Mouse (Mus musculus) heart, embryonic 15.5 days (tissue): ENCODE results near the gene Crtc1. TPM values are rescaled to one million over a fixed set of nuclear protein-coding genes. Genes with fewer than 3 reads are reported as not detected.

Source experiments
- ATAC-seq: fragments of 200-750 bp; cut with Nextera tagmentation; replicated peaks from 2 replicates; pipeline ENCODE4 v1.8.0; 2017; ENCODE audit warnings: low read depth, moderate TSS enrichment; ENCODE audit not compliant: insufficient number of reproducible peaks, insufficient read depth, low FRiP score
- H3K27ac ChIP-seq: fragments of 300-500 bp; sonication (generic); 2 replicates; pipeline ENCODE4 v1.5.1; 2015; ENCODE audit warnings: mild to moderate bottlenecking, inconsistent platforms
- H3K27me3 ChIP-seq: fragments of 300-500 bp; sonication (generic); 2 replicates; pipeline ENCODE4 v1.6.1; 2015; ENCODE audit warnings: inconsistent platforms
- H3K36me3 ChIP-seq: fragments of 300-500 bp; sonication (generic); 2 replicates; pipeline ENCODE4 v1.6.1; 2015; ENCODE audit warnings: mild to moderate bottlenecking, inconsistent platforms
- H3K4me1 ChIP-seq: fragments of 300-500 bp; sonication (generic); replicated peaks from 2 replicates; pipeline ENCODE4 v1.6.1; 2015; ENCODE audit warnings: inconsistent platforms
- H3K4me2 ChIP-seq: fragments of 300-500 bp; sonication (generic); 2 replicates; pipeline ENCODE4 v1.6.1; 2015; ENCODE audit warnings: inconsistent platforms, mild to moderate bottlenecking, moderate library complexity
- H3K4me3 ChIP-seq: fragments of 300-500 bp; sonication (generic); 2 replicates; pipeline ENCODE4 v1.5.1; 2015; ENCODE audit warnings: mild to moderate bottlenecking, inconsistent platforms
- H3K9ac ChIP-seq: fragments of 300-500 bp; sonication (generic); 2 replicates; pipeline ENCODE4 v1.6.1; 2015; ENCODE audit warnings: mild to moderate bottlenecking, inconsistent platforms
- H3K9me3 ChIP-seq: fragments of 300-500 bp; sonication (generic); replicated peaks from 2 replicates; pipeline ENCODE4 v1.6.1; 2016; ENCODE audit warnings: inconsistent platforms
- WGBS: fragments of 180-500 bp; shearing (Covaris S2); methylation state at CpG from one replicate; pipeline ENCODE4 v1.1.7; 2015; ENCODE audit warnings: mixed read lengths; 5-methylcytosine and 5-hydroxymethylcytosine counted together
- polyA plus RNA-seq: library from polyadenylated mRNA; unstranded; fragments of >200 nt; fragmentation: Nextera tagmentation; extraction: Ambion mirVana; gene quantifications from 2 replicates; pipeline ENCODE4 v1.2.1, GENCODE M21; 2015

Gene Crtc1
- polyA plus RNA-seq, 1 experiment from 2014 or later = 8.7 TPM

DNA sequence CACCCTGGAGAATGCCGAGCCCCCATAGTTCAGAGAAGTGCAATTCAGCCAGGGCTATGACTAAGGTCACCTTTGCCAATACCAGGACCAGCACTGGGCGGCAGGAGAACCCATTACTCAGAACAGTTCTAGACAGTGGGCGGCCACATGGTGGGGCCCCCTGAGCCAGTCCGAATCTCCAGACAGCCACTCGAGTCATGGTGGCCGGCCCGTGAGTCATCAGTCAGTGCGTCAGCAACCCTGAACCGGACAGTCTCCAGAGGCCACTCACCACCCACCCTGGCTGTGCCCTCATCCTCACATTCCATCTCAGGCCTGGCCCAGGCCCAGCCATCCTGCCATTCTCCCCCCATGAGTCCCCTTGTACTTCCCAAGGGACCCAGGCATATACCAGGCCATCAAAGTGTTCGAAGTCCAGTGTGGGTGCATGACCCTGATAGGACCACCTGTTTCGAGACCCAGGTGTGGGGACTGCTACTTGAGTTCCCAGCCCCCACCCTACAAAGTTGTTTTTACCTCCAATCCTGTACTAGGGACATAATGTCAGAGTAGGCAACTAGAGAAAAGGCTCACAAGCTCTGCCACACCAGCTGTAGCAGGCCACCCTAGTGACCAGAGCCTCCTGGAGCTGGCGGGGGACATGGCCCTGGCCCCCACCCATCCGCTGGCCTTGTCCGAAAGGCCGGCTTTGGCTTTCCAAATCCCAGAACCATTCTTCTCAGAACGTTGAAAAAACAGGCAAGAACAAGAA, 22.6 kb upstream of the Crtc1 start:
- Histone ChIP-seq H3K27me3 (no peaks in the 10 kb centered on the region), H3K4me3 (no peak overlapping the region), H3K36me3 (no peaks in the 10 kb centered on the region), H3K4me2 (no peak overlapping the region), H3K9me3 (no peaks in the 10 kb centered on the region), H3K9ac (no peak overlapping the region), H3K4me1 (peaks cover 39% of the 10 kb centered on the region), H3K27ac (no peak overlapping the region)
- 76% methylated on average over 16 of the region's 16 CpGs for WGBS
- 0 out of 2 replicates have a peak, but pooled peaks have one; percentile 7 for ATAC-seq

DNA sequence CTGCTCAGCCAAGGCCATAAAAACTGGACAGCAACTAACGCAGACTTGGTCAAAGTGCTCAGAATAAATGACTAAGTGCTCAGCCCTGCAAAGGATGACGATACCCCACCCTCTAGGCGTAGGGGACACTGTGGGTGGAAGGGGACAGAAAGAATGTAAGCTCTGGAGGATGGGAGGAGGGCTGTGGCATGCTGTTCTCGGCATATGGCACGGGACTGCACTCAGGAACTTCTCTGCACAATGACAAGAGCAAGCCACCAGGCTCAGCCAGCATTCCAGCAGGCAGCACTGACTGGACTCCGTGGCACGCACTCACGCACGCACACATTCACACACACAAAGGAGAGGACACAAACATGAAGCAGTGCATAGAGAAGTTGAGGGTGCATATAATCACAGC, 21.2 kb upstream of the Crtc1 start:
- H3K9ac ChIP-seq = peak overlapping the region; percentile 18; the same call in 1 of the 2 replicates
- no peaks in the 10 kb centered on the region for H3K9me3 ChIP-seq
- 52% methylated on average over 9 of the region's 9 CpGs for WGBS
- no peaks in the 10 kb centered on the region for H3K27me3 ChIP-seq
- H3K27ac ChIP-seq = peak overlapping the region; percentile 13; the same call in 1 of the 2 replicates
- no peak overlapping the region for H3K4me3 ChIP-seq
- H3K4me1 ChIP-seq = peaks cover 30% of the 10 kb centered on the region
- H3K36me3 ChIP-seq = no peaks in the 10 kb centered on the region
- peak; percentile 20; the same call in 1 of the 2 replicates for ATAC-seq
- H3K4me2 ChIP-seq = no peak overlapping the region

DNA sequence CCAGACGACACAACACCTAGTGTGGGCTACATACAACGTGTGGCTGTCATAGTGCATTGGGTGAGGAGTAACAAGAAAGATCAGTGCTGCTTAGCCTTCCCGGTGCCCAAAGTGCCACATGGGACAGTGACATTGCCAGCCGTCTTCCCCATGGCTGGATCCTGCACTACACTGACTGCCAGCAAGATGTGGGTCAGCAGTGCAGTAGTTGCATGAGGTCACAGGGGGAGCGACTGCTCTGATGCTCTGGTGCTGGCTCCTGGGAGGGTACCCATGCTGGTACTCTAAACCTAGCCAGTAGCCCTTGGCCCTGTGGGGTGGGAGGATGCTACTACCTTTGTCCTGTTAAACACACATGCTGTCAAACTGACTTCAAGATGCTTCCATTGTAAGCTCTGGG, 20.8 kb upstream of the Crtc1 start:
- H3K36me3 ChIP-seq = no peaks in the 10 kb centered on the region

DNA sequence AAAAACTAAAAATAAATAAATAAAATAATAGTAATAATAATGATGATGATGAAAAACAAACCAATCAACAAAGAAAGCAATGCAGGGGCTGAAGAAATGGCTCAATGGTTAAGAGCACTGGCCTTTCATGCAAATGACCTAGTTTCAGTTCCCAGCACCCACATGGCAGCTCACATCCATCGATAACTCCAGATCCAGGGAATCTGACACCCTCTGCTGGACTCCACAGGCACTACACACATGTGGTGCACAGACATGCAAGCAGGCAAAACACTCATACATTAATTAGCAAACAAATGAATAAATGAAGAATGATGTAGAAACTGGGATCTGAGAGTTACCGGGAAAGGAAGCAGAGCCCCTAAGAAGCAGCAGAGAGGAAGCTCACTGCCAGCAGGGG, 20.3 kb upstream of the Crtc1 start:
- H3K4me1 ChIP-seq = peaks cover 31% of the 10 kb centered on the region
- ATAC-seq = no peak
- 97% methylated on average over 2 of the region's 2 CpGs for WGBS
- no peaks in the 10 kb centered on the region for H3K27me3 ChIP-seq
- H3K4me2 ChIP-seq = no peak overlapping the region
- H3K27ac ChIP-seq = no peak overlapping the region
- H3K9me3 ChIP-seq = no peaks in the 10 kb centered on the region
- H3K9ac ChIP-seq = no peak overlapping the region
- no peak overlapping the region for H3K4me3 ChIP-seq
- no peaks in the 10 kb centered on the region for H3K36me3 ChIP-seq

More for the DNA sequence above, 20.8 kb upstream of the Crtc1 start:
- H3K27ac ChIP-seq = peak overlapping the region; percentile 13; the same call in 1 of the 2 replicates
- peak overlapping the region; percentile 18; the same call in 1 of the 2 replicates for H3K9ac ChIP-seq
- no peak overlapping the region for H3K4me2 ChIP-seq
- ATAC-seq = no peak
- no peaks in the 10 kb centered on the region for H3K27me3 ChIP-seq
- peaks cover 30% of the 10 kb centered on the region for H3K4me1 ChIP-seq
- H3K4me3 ChIP-seq = no peak overlapping the region
- no peaks in the 10 kb centered on the region for H3K9me3 ChIP-seq
- 75% methylated on average over 5 of the region's 5 CpGs for WGBS

DNA sequence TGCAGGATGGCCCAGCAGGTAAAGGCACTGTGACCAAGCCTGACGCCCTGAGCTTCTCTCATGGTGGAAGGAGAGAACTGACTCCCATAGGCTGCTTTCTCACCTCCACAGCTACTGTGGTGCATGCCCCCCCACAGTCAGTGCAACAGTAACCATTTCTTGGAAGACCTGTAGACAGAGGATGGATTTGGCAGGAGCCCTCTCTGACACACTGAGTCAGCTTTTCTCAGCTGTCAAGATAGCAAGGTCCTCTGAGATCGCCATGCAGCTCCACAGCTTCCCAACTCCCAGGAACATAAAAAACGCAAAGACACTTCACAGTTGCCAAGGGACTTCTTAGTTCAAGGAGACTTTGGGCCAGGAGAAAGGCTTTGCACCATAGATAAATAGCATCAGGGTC, 19.1 kb upstream of the Crtc1 start:
- no peak for ATAC-seq
- peaks cover 41% of the 10 kb centered on the region for H3K4me1 ChIP-seq
- H3K9me3 ChIP-seq = no peaks in the 10 kb centered on the region
- no peak overlapping the region for H3K4me2 ChIP-seq
- WGBS = 74% methylated on average over 3 of the region's 3 CpGs
- H3K4me3 ChIP-seq = no peak overlapping the region
- no peak overlapping the region for H3K9ac ChIP-seq
- H3K27me3 ChIP-seq = no peaks in the 10 kb centered on the region
- no peak overlapping the region for H3K27ac ChIP-seq
- H3K36me3 ChIP-seq = no peaks in the 10 kb centered on the region

DNA sequence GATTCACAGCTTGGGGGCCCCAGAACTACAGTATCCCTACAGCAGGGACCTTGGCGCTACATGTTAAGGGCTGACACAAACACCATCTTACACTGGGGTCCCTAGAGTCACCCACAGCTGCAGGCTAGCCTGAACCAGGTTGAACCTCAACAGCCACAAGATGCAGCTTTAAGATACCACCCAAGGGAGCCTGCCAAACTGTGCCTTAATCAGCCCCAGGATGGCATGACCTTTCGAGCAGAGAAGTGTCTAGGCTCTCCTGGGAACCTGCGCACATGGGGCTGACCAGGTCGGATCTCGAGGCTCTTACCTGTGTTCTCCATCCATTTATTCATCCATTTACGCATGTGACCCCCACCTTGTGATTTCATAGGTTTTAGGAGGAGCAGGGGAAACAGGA, 18.5 kb upstream of the Crtc1 start:
- 90% methylated on average over 6 of the region's 6 CpGs for WGBS
- no peak overlapping the region for H3K4me2 ChIP-seq
- no peaks in the 10 kb centered on the region for H3K27me3 ChIP-seq
- H3K9me3 ChIP-seq = no peaks in the 10 kb centered on the region
- H3K27ac ChIP-seq = no peak overlapping the region
- peaks cover 44% of the 10 kb centered on the region for H3K4me1 ChIP-seq
- H3K9ac ChIP-seq = no peak overlapping the region
- ATAC-seq = no peak
- no peaks in the 10 kb centered on the region for H3K36me3 ChIP-seq
- H3K4me3 ChIP-seq = no peak overlapping the region

DNA sequence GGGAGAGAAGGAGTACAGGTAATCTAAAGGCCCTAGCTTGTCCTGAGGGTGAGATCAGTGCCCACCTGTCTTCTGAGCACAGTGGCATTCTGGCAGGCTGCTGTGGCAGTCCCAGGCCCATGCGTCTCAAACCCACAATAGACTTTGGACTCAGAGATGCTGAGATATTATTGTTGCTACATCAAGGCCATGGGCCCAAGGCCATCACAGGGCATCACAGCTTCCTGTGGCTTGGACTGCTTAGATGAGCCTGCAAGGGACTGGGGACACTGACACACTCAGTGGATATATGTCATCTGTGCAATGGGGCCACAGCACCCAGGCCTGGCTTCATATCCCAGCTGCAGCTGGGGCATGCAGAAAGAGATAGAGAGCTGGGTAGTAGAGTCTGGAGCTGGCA, 17.6 kb upstream of the Crtc1 start:
- 86% methylated on average over 1 of the region's 1 CpGs for WGBS
- ATAC-seq = no peak
- no peak overlapping the region for H3K4me3 ChIP-seq
- peaks cover 51% of the 10 kb centered on the region for H3K4me1 ChIP-seq
- H3K4me2 ChIP-seq = no peak overlapping the region
- H3K9ac ChIP-seq = no peak overlapping the region
- H3K27ac ChIP-seq = no peak overlapping the region
- H3K9me3 ChIP-seq = no peaks in the 10 kb centered on the region
- H3K36me3 ChIP-seq = 0 out of 2 replicates have a peak, but pooled peaks cover 6% of the 10 kb centered on the region
- no peaks in the 10 kb centered on the region for H3K27me3 ChIP-seq

DNA sequence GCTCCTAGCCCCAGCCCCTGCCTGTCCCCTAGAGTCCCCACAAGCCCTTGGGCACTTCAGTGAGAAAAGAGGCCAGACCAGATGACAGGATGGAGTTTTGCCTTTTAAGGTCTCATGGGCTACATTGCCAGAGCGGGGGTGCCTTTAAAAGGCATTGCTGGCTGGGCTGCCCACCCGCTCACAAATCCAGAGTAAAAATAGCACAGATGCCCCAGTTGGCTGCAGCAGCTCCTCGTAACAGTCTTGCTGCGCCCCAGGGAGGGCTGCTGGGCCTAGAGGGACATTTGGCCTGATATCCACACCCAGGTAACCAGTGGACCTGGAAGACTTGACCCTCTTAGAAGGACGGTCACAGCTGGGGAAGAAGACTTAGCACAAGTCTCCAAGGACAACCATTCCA, 14.5 kb upstream of the Crtc1 start:
- no peak overlapping the region for H3K4me3 ChIP-seq
- 0 out of 2 replicates have a peak, but pooled peaks have one; percentile 33 for ATAC-seq
- H3K9me3 ChIP-seq = no peaks in the 10 kb centered on the region
- H3K4me2 ChIP-seq = no peak overlapping the region
- WGBS = 48% methylated on average over 5 of the region's 5 CpGs
- peaks cover 30% of the 10 kb centered on the region for H3K4me1 ChIP-seq
- H3K27me3 ChIP-seq = no peaks in the 10 kb centered on the region; the same call in 1 of the 2 replicates
- H3K9ac ChIP-seq = no peak overlapping the region
- 0 out of 2 replicates have a peak, but pooled peaks cover 8% of the 10 kb centered on the region for H3K36me3 ChIP-seq
- peak overlapping the region; percentile 65 for H3K27ac ChIP-seq

DNA sequence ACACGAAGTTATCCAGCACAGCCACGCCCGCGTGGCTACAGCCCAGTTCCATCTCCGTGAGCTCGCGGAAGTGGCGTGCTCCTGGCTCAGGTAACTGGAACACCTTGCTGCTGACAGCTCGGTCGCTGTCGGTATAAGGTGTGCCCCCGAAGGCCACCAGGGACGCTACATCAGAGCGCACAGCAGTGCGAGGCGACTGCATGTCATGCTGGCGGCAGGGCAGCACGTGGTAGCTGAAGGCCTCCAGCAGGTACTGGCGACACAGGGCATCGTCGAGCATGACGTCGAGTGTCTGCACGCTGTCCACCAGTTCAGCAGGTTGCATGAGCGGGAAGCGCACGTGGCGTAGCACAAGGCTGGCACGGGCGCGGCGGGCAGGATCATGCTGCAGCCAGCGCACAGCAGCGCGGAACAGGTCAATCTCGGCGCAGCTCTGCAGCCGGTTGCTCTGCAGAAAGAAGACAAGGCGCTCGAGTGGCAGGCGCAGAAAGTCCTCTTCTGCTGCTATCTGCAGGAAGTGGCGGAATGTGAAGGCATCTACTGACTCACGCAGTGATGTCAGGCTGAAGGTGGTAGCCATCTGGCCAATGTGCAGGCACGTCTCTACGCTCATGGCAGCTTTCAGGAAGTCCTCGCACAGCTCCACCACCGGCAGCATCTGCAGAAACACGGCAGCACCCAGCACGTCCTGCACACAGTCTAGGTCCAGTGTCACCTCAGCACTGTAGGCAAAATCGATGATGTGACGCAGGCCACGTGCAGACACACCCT, 13.0 kb upstream of the Crtc1 start:
- ATAC-seq = no peak
- Histone ChIP-seq H3K9me3 (no peaks in the 10 kb centered on the region), H3K4me1 (peaks cover 45% of the 10 kb centered on the region), H3K27ac (no peak overlapping the region), H3K4me3 (no peak overlapping the region), H3K4me2 (0 out of 2 replicates have a peak overlapping the region, but pooled peaks have one; percentile 4), H3K36me3 (0 out of 2 replicates have a peak, but pooled peaks cover 8% of the 10 kb centered on the region), H3K9ac (no peak overlapping the region), H3K27me3 (no peaks in the 10 kb centered on the region; the same call in 1 of the 2 replicates)
- WGBS = 53% methylated on average over 52 of the region's 52 CpGs

DNA sequence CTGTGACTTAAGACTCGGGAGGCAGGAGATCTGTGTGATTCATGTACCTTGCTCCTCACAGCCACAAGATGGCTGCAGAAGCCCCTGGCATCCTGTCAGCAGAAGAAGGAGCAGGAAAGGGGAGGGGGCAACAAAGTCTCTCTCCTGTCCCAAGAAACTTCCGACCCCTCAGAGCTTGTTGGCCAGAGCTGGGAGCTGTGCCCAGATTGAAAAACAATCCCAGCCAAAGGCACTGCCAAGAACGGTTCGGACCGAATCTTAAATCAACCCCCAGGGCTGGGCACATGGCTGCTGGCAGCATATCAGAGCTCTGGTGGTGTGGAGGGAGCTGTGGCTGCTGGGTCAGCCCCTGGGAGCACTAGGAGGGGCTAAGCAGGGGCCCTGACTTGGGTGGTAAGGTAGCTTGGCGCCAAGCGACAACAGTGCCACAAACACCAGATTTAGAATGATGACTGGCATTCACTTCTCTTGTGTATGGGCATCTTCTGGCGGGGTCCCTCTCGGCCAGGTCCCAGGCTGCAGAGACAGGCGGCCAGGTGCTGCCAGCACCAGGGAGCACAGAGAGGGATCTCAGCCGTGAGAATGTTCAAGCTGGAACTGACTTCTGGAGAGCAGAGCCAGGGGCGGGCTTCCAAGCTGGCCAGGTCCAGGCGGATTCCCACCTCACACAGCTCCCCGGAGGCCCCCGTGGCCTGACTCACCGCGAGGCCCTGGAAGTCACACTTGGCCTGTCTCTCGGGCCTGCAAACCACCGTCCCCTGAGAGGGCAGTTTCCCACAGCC, 8.5 kb upstream of the Crtc1 start:
- no peak overlapping the region for H3K9ac ChIP-seq
- no peaks in the 10 kb centered on the region; the same call in 1 of the 2 replicates for H3K27me3 ChIP-seq
- H3K36me3 ChIP-seq = 0 out of 2 replicates have a peak, but pooled peaks cover 8% of the 10 kb centered on the region
- no peaks in the 10 kb centered on the region for H3K9me3 ChIP-seq
- peak overlapping the region; percentile 29; the same call in 1 of the 2 replicates for H3K27ac ChIP-seq
- ATAC-seq = peak; percentile 31; the same call in 1 of the 2 replicates
- H3K4me1 ChIP-seq = peaks cover 25% of the 10 kb centered on the region
- 51% methylated on average over 19 of the region's 19 CpGs for WGBS
- no peak overlapping the region for H3K4me3 ChIP-seq
- H3K4me2 ChIP-seq = no peak overlapping the region

DNA sequence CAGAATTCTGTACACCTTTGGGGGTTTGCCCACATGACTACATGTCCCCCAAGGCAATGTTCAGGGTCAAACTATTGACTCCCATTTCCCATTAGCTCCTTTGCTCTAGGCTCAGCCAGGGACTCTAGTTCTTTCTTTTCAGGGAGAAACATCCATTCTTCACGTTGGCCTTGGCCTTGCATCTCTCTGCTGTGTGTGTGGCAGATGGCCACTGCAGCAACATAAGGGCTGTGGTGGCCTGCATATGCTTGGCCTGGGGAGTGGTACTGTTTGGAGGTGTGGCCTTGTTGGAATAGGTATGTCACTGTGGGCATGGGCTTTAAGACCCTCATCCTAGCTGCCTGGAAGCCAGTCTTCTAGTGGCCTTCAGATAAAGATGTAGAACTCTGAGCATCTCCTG, 6.6 kb upstream of the Crtc1 start:
- Histone ChIP-seq H3K4me3 (no peak overlapping the region), H3K9me3 (no peaks in the 10 kb centered on the region), H3K4me1 (peaks cover 15% of the 10 kb centered on the region), H3K4me2 (no peak overlapping the region), H3K36me3 (no peaks in the 10 kb centered on the region), H3K27ac (no peak overlapping the region), H3K9ac (no peak overlapping the region), H3K27me3 (no peaks in the 10 kb centered on the region)
- ATAC-seq = no peak
- 72% methylated on average over 1 of the region's 1 CpGs for WGBS
